Mouse (Mus musculus) small intestine, adult 2 months (tissue): ENCODE results near the gene Dkc1.

Source experiments
- CTCF ChIP-seq: fragments of 200-500 bp; IDR thresholded peaks from 2 replicates; pipeline ENCODE4 v1.5.1; 2012; ENCODE audit warnings: low read depth, mild to moderate bottlenecking, control low read depth, inconsistent platforms, low read length, moderate library complexity, mixed read lengths; ENCODE audit not compliant: insufficient replicate concordance, insufficient read length; ENCODE audit errors: extremely low read depth
- POLR2A ChIP-seq: fragments of 200-500 bp; IDR thresholded peaks from 2 replicates; pipeline ENCODE4 v1.6.1; 2012; ENCODE audit warnings: low read depth, mild to moderate bottlenecking, control low read depth, inconsistent platforms, low read length, moderate library complexity

- TF ChIP-seq POLR2A (no peak), CTCF (no peak)
These were observed 31.2 kb downstream of the Dkc1 start for GRCm38 (mm10) chrX:75126893-75127292.
